Mouse (Mus musculus) spleen, adult 2 months (tissue): ENCODE measurements around the gene Hdac9.

Experiments used
- CTCF ChIP-seq: fragments of 200-500 bp; IDR thresholded peaks from 2 replicates; pipeline ENCODE4 v1.5.1; 2011; ENCODE audit warnings: mild to moderate bottlenecking, inconsistent platforms; ENCODE audit not compliant: insufficient read depth, insufficient read length, insufficient replicate concordance; ENCODE audit errors: extremely low read depth
- POLR2A ChIP-seq: fragments of 200-500 bp; IDR thresholded peaks from 2 replicates; pipeline ENCODE4 v1.6.1; 2011; ENCODE audit warnings: low read depth, low read length, inconsistent platforms

DNA sequence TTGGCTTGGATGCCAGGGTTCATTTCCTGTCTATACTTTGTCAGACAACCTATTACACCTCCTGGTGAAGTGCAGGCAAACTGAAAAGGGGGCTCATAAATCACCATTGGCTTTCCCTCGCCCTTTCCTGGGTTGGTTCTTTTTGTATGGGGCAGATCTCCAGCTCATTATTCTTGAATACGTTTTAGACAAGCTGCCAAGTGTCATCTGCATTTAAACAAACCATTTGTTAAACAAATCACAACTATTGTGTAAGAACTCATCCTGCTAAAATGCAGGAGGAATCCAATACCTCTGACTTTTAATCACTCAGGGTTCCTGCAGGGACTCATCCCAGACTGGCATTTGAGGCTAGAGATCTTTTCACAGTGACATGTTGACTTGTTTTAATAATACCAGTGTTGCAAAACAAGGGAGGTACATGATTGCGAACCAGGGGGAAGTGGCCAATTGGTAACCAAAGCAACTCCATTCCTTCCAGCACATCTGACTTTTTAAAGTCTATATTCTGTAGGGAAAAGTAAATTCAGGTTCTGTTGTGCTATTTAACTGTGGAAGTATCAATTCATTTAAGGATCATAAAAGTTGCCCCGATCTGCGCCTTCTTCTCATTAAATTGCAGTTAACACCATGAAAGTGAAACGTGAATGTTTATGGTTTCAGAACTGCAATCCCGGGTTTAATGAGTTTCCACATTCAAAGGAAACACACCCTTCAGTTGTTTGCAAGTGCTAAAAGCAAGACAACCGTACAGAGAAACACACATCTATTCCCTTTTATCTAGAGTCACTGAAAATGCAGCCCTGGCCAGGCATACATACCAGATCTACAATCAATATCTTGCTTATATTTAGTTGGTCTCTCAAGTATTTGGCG, 696.6 kb downstream of the Hdac9 start:
- no peak for TF ChIP-seq CTCF
- TF ChIP-seq POLR2A, result no peak
